Mouse (Mus musculus): Measurements from ENCODE around the gene Usp32. TPM values are rescaled to one million over a fixed set of nuclear protein-coding genes. Genes with fewer than 3 reads are reported as not detected.
"Not testable (repeated sequence)": the region's sequence is repeated elsewhere in the genome, so short reads cannot be mapped to it uniquely, and the experiment has no call there.

Usp32 gene
- polyA plus RNA-seq, 1 experiment from 2014 or later: 10.9 TPM

- 74% methylated on average over 3 of the region's 3 CpGs for WGBS
- Histone ChIP-seq H3K4me2 (no peak overlapping the region), H3K4me1 (replicated peaks; ENCODE audit: control insufficient read depth, insufficient read depth, low read length) (no peaks in the 10 kb centered on the region), H3K4me3 (ENCODE audit: low read depth, low read length) (no peak overlapping the region), H3K36me3 (ENCODE audit: control insufficient read depth, insufficient read depth, low read length) (no peaks in the 10 kb centered on the region), H3K9ac (ENCODE audit: low read depth, low read length) (no peak overlapping the region), H3K27ac (ENCODE audit: low read depth, low read length) (no peak overlapping the region), H3K27me3 (replicated peaks; ENCODE audit: control insufficient read depth, insufficient read depth, low read length) (no peaks in the 10 kb centered on the region; the same call in 1 of the 2 replicates), H3K9me3 (ENCODE audit: control insufficient read depth, low read length) (no peaks in the 10 kb centered on the region)
- ATAC-seq (replicated peaks; ENCODE audit: low FRiP score) (no peak), DNase-seq (ENCODE audit: low spot score) (no peak)
Measured at GRCm38 (mm10) chr11:85175941-85176340, 36.0 kb upstream of the Usp32 start.

- H3K27ac ChIP-seq (ENCODE audit: low read depth, low read length): no peak overlapping the region
- H3K9me3 ChIP-seq (ENCODE audit: control insufficient read depth, low read length): no peaks in the 10 kb centered on the region
- no peaks in the 10 kb centered on the region; the same call in 1 of the 2 replicates for H3K27me3 ChIP-seq (replicated peaks; ENCODE audit: control insufficient read depth, insufficient read depth, low read length)
- ATAC-seq (replicated peaks; ENCODE audit: low FRiP score): no peak
- H3K4me1 ChIP-seq (replicated peaks; ENCODE audit: control insufficient read depth, insufficient read depth, low read length): peaks cover 7% of the 10 kb centered on the region
- WGBS: 59% methylated on average over 2 of the region's 2 CpGs
- no peak overlapping the region for H3K4me3 ChIP-seq (ENCODE audit: low read depth, low read length)
- peak overlapping the region; percentile 60 for H3K4me2 ChIP-seq
- no peak for DNase-seq (ENCODE audit: low spot score)
- H3K9ac ChIP-seq (ENCODE audit: low read depth, low read length): peak overlapping the region; percentile 26; the same call in 1 of the 2 replicates
- no peaks in the 10 kb centered on the region for H3K36me3 ChIP-seq (ENCODE audit: control insufficient read depth, insufficient read depth, low read length)
Measured at GRCm38 (mm10) chr11:85170833-85171232, 30.9 kb upstream of the Usp32 start.

- no peak within 1 kb of the TSS for H3K27ac ChIP-seq (ENCODE audit: low read depth, low read length)
Measured at GRCm38 (mm10) chr11:85170058-85170740, 30.2 kb upstream of the Usp32 start, which contains the start of gene 1700125H20Rik. Gene 1700125H20Rik (plus strand): TSS chr11:85170404.

GRCm38 (mm10) chr11:85167503-85167902, 27.5 kb upstream of the Usp32 start:
- Histone ChIP-seq H3K9ac (ENCODE audit: low read depth, low read length) (no peak overlapping the region), H3K27ac (ENCODE audit: low read depth, low read length) (no peak overlapping the region), H3K4me1 (replicated peaks; ENCODE audit: control insufficient read depth, insufficient read depth, low read length) (peaks cover 7% of the 10 kb centered on the region), H3K4me3 (ENCODE audit: low read depth, low read length) (no peak overlapping the region), H3K36me3 (ENCODE audit: control insufficient read depth, insufficient read depth, low read length) (no peaks in the 10 kb centered on the region), H3K27me3 (replicated peaks; ENCODE audit: control insufficient read depth, insufficient read depth, low read length) (no peaks in the 10 kb centered on the region), H3K4me2 (no peak overlapping the region), H3K9me3 (ENCODE audit: control insufficient read depth, low read length) (no peaks in the 10 kb centered on the region)
- WGBS: 70% methylated on average over 1 of the region's 1 CpGs
- DNase-seq (ENCODE audit: low spot score) (no peak), ATAC-seq (replicated peaks; ENCODE audit: low FRiP score) (no peak)

More at GRCm38 (mm10) chr11:85170058-85170740, 30.2 kb upstream of the Usp32 start, which contains the start of gene 1700125H20Rik:
- DNase-seq (ENCODE audit: low spot score) (peak; percentile 87), ATAC-seq (replicated peaks; ENCODE audit: low FRiP score) (peak; percentile 96)
- Histone ChIP-seq H3K9me3 (ENCODE audit: control insufficient read depth, low read length) (no peaks in the 10 kb centered on the region), H3K4me1 (replicated peaks; ENCODE audit: control insufficient read depth, insufficient read depth, low read length) (peaks cover 7% of the 10 kb centered on the region), H3K4me2 (peak within 1 kb of the TSS; percentile 60), H3K36me3 (ENCODE audit: control insufficient read depth, insufficient read depth, low read length) (no peaks in the 10 kb centered on the region), H3K9ac (ENCODE audit: low read depth, low read length) (peak within 1 kb of the TSS; percentile 26), H3K4me3 (ENCODE audit: low read depth, low read length) (no peak within 1 kb of the TSS), H3K27me3 (replicated peaks; ENCODE audit: control insufficient read depth, insufficient read depth, low read length) (no peaks in the 10 kb centered on the region; the same call in 1 of the 2 replicates)
- WGBS: 12% methylated on average over 21 of the region's 21 CpGs

- H3K36me3 ChIP-seq (ENCODE audit: control insufficient read depth, insufficient read depth, low read length): no peaks in the 10 kb centered on the region
- no peak overlapping the region for H3K4me2 ChIP-seq
- no peaks in the 10 kb centered on the region for H3K27me3 ChIP-seq (replicated peaks; ENCODE audit: control insufficient read depth, insufficient read depth, low read length)
- DNase-seq (ENCODE audit: low spot score) (no peak), ATAC-seq (replicated peaks; ENCODE audit: low FRiP score) (no peak)
- no peak overlapping the region for H3K27ac ChIP-seq (ENCODE audit: low read depth, low read length)
- H3K9ac ChIP-seq (ENCODE audit: low read depth, low read length): no peak overlapping the region
- H3K9me3 ChIP-seq (ENCODE audit: control insufficient read depth, low read length): no peaks in the 10 kb centered on the region
- no peak overlapping the region for H3K4me3 ChIP-seq (ENCODE audit: low read depth, low read length)
- H3K4me1 ChIP-seq (replicated peaks; ENCODE audit: control insufficient read depth, insufficient read depth, low read length): no peaks in the 10 kb centered on the region
Measured at GRCm38 (mm10) chr11:85164371-85164770, 24.4 kb upstream of the Usp32 start.

GRCm38 (mm10) chr11:85163014-85163413, 23.1 kb upstream of the Usp32 start:
- not testable (repeated sequence) for H3K27me3 ChIP-seq (replicated peaks; ENCODE audit: control insufficient read depth, insufficient read depth, low read length); H3K27ac ChIP-seq (ENCODE audit: low read depth, low read length); H3K36me3 ChIP-seq (ENCODE audit: control insufficient read depth, insufficient read depth, low read length); H3K9ac ChIP-seq (ENCODE audit: low read depth, low read length); DNase-seq (ENCODE audit: low spot score); H3K4me1 ChIP-seq (replicated peaks; ENCODE audit: control insufficient read depth, insufficient read depth, low read length); ATAC-seq (replicated peaks; ENCODE audit: low FRiP score); H3K4me3 ChIP-seq (ENCODE audit: low read depth, low read length); H3K4me2 ChIP-seq; H3K9me3 ChIP-seq (ENCODE audit: control insufficient read depth, low read length)
- 65% methylated on average over 1 of the region's 1 CpGs for WGBS

GRCm38 (mm10) chr11:85157301-85157700, 17.3 kb upstream of the Usp32 start:
- no peaks in the 10 kb centered on the region for H3K9me3 ChIP-seq (ENCODE audit: control insufficient read depth, low read length)
- H3K27ac ChIP-seq (ENCODE audit: low read depth, low read length): no peak overlapping the region
- H3K4me1 ChIP-seq (replicated peaks; ENCODE audit: control insufficient read depth, insufficient read depth, low read length): no peaks in the 10 kb centered on the region
- no peaks in the 10 kb centered on the region for H3K36me3 ChIP-seq (ENCODE audit: control insufficient read depth, insufficient read depth, low read length)
- H3K4me2 ChIP-seq: no peak overlapping the region
- no peaks in the 10 kb centered on the region for H3K27me3 ChIP-seq (replicated peaks; ENCODE audit: control insufficient read depth, insufficient read depth, low read length)
- 68% methylated on average over 2 of the region's 2 CpGs for WGBS
- DNase-seq (ENCODE audit: low spot score): no peak
- H3K9ac ChIP-seq (ENCODE audit: low read depth, low read length): no peak overlapping the region
- no peak overlapping the region for H3K4me3 ChIP-seq (ENCODE audit: low read depth, low read length)
- ATAC-seq (replicated peaks; ENCODE audit: low FRiP score): no peak

- H3K4me3 ChIP-seq (ENCODE audit: low read depth, low read length): no peak overlapping the region
- no peak overlapping the region for H3K9ac ChIP-seq (ENCODE audit: low read depth, low read length)
- no peak overlapping the region for H3K4me2 ChIP-seq
Measured at GRCm38 (mm10) chr11:85152256-85152930, 12.4 kb upstream of the Usp32 start.

More at GRCm38 (mm10) chr11:85152256-85152930, 12.4 kb upstream of the Usp32 start:
- Histone ChIP-seq H3K36me3 (ENCODE audit: control insufficient read depth, insufficient read depth, low read length) (no peaks in the 10 kb centered on the region), H3K4me1 (replicated peaks; ENCODE audit: control insufficient read depth, insufficient read depth, low read length) (no peaks in the 10 kb centered on the region), H3K9me3 (ENCODE audit: control insufficient read depth, low read length) (no peaks in the 10 kb centered on the region), H3K27ac (ENCODE audit: low read depth, low read length) (no peak overlapping the region), H3K27me3 (replicated peaks; ENCODE audit: control insufficient read depth, insufficient read depth, low read length) (no peaks in the 10 kb centered on the region)
- ATAC-seq (replicated peaks; ENCODE audit: low FRiP score) (no peak), DNase-seq (ENCODE audit: low spot score) (no peak)
- WGBS: 85% methylated on average over 2 of the region's 2 CpGs
